Mouse (Mus musculus) heart, postnatal 0 days (tissue): ENCODE data around the gene Hspa12b.

Experiments
- CTCF ChIP-seq: IDR thresholded peaks from 2 replicates; pipeline ENCODE4 v1.5.1; 2016; ENCODE audit warnings: antibody characterized with exemption, control low read depth, low read depth
- EP300 ChIP-seq: IDR thresholded peaks from 2 replicates; pipeline ENCODE4 v1.6.1; 2016; ENCODE audit warnings: antibody characterized with exemption, low read depth

DNA sequence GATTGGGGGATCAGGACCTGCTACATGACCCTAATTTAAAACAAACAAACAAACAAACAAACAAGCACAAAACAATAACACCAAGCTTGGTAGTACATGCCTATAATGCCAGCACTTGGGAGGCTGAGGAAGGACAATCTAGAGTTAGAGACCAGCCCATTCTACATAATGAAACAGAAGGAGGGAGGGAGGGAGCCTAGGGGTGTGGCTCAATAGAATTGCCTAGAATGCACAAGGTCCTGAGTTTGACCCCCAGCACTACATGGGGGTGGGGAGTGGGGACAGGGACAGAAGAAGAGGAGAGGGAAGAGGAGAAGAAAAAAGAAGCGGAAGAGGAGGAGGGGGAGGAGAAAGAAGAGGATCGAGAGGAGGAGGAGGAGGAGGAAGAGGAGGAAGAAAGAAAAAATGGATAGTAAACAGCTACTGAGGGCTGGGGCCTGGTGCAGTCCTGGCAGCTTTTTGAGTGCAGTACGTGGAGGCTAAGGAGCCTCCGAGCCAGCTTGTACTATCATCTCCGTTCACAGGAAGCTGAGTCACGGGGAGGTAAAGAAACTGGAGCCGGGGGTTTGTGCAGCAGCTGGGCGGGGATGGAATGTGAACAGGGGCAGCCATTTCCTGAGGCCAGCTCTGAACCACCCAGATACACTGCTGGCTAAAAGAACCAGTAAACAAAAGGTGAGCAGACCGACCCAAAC, 30.8 kb upstream of the Hspa12b start:
- TF ChIP-seq CTCF (no peak), EP300 (peak; percentile 46; the same call in 1 of the 2 replicates)
